Mouse (Mus musculus) heart, postnatal 4 days (tissue): Measurements from ENCODE around the gene Wdr83. TPM values are rescaled to one million over a fixed set of nuclear protein-coding genes. Genes with fewer than 3 reads are reported as not detected.

ENCODE experiments used
- DNase-seq: peaks from one replicate; pipeline ENCODE4 v3.0.0; 2021
- microRNA-seq, 2 experiments: library from miRNA; unstranded; fragments of <30 nt; microRNA quantifications; one replicate each; pipeline ENCODE4 v1.2.0; 2021 to 2022
- total RNA-seq, 2 experiments: library from RNA; stranded (reverse); gene quantifications; 2 replicates each; pipeline ENCODE4 v1.2.3; 2021

Gene Wdr83
- total RNA-seq, 2 experiments from 2014 or later = 22.7 to 28.9 TPM

- DNase-seq = peak; percentile 80
These were observed 46.3 kb downstream of the Wdr83 start for GRCm38 (mm10) chr8:85034764-85035163.

DNA sequence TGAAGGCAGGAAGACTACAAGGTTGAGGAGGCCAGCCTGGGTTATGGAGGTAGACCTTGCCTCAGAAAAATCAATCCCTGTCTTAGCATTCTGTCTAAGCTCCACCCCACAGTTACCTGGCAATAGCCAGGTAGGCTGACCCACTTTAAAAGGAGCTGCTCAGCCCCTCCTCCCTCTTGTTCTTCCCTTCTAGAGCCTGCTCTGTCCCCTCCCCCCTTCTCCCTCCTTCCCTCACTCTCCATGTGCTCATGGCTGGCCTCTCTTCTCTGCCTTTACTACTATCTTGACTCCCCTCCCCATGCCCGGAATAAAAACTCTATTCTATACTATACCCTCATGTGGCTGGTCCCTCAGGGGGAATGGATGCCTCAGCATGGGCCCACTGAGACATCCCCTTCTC, 47.2 kb downstream of the Wdr83 start:
- DNase-seq = no peak

- DNase-seq = no peak
These were observed 48.3 kb downstream of the Wdr83 start for GRCm38 (mm10) chr8:85032622-85033311.

- DNase-seq = no peak
These were observed 51.8 kb downstream of the Wdr83 start for GRCm38 (mm10) chr8:85029271-85029670.

DNA sequence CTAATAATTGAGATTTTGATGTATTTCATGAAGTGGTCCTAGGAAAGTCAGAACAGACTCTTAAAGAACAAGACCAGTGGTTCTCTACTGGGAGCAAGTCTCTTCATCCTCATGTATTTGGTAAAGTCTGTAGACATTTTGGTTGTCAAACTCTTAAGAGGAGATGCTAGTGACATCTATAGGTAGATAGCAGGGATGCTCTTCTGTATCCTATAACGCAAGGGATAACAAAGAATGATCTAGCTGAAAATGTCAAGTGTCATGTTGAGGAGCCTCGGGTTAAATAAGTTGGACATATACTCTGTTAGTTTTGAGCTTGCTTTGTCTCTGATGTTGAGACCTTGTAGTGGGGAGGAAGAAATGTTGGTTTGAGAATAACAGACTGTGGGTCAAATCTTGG, 53.2 kb downstream of the Wdr83 start:
- no peak for DNase-seq

DNA sequence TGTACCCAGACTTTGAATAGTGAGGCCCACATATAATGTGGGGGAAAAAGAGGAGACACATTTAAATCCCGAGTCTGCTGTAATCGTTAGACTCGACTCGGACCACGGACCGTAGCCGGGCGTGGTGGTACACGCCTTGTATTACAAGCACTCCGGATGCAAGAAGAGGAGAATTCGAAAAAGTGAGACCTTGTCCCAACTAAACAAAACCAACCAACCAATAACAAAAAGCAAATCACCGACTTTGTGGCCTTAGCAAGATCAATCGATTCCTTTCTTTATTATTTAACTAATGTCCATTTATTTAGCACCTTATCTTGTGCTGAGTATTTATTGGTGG, 53.6 kb downstream of the Wdr83 start:
- DNase-seq = no peak

GRCm38 (mm10) chr8:85026670-85027515, 54.2 kb downstream of the Wdr83 start, which contains the start of gene Trir:
Gene Trir, plus strand, starts transcription at chr8:85026823.
- DNase-seq = peak; percentile 98

DNA sequence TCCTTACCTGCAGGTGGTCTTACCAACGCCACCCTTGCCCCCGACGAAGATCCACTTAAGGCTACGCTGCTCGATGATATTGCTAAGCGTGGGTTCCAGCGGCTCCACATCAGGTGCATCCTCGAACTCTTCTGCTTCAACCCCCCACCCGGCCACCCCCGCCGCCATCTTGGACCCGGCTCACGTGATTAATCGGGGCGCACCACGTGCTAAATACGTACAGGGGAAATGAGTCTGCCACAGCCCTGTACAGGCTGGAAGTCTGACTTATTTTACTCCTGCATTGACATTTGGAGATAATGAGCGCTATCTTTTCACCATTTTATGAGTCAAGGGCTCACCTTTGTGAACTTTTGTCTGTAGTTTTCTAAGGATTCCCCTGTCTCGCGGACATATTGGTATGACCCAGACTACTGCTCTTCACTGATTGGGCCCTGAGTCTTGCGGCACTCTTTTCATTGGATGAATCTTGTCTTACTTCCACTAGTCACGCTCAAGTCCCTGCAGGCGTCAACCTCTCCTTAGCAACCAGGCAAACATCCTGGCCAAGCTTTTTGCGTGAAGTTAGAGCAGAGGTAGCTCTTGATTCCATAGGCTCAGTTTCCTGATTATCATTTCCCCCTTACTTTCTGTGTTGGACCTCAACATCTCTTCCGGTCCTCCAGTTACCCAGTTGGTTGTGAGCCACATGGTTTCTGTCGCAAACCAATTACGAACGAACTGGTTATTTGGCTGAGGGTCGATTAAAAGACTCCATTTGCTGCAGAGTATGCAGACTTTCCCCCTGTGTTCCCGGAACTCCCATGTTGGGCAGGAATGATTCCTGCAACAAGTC, 55.8 kb downstream of the Wdr83 start, which contains the start of gene Asna1:
TSS of gene Asna1 (minus strand) at position 184 of the 835 bp plus-strand sequence.
- peak; percentile 85 for DNase-seq

Small RNA genes within 50 kb of the gene (microRNA-seq; reads per million reads assigned to microRNA genes)
- 0 reads per million in 2 experiments for gene Gm23388
- 2.8 to 2.9 reads per million in 2 experiments for gene Mir7070

Other genes with a start within 250 kb of the Wdr83 start
- gene Gadd45gip1, start 249.8 kb downstream of the Wdr83 start, total RNA-seq = 10 to 100 TPM; 24.2 to 26.2 TPM
- 10 to 100 TPM; 90.9 to 91.8 TPM for gene Rad23a, start 240.6 kb downstream of the Wdr83 start, total RNA-seq
- gene Calr, start 234.4 kb downstream of the Wdr83 start, total RNA-seq = 100 to 1,000 TPM; 320 to 358 TPM
- 10 to 100 TPM; 36.3 to 37.0 TPM for gene Farsa, start 224.3 kb downstream of the Wdr83 start, total RNA-seq
- gene Syce2, start 209.2 kb downstream of the Wdr83 start, total RNA-seq = 10 to 100 TPM; 10.5 to 12.7 TPM
- gene Gcdh, start 187.4 kb downstream of the Wdr83 start, total RNA-seq = 10 to 100 TPM; 29.7 to 33.0 TPM
- under 1 TPM in 1 of 2 experiments, not detected in 1; 0.23 TPM for gene Klf1, start 179.4 kb downstream of the Wdr83 start, total RNA-seq
- gene Dnase2a, start 172.7 kb downstream of the Wdr83 start, total RNA-seq = 1 to 10 TPM; 6.0 to 7.1 TPM
- gene Mast1, start 143.9 kb downstream of the Wdr83 start, total RNA-seq = under 1 TPM; 0.09 to 0.24 TPM
- gene Rtbdn, start 134.3 kb downstream of the Wdr83 start, total RNA-seq = not detected
- 1 to 10 TPM in 1 of 2 experiments, not detected in 1; 1.5 TPM for gene Gm49661, start 111.9 kb downstream of the Wdr83 start, total RNA-seq
- gene Prdx2, start 111.7 kb downstream of the Wdr83 start, total RNA-seq = 100 to 1,000 TPM; 678 to 716 TPM
- 10 to 100 TPM; 61.8 to 69.1 TPM for gene Rnaseh2a, start 111.5 kb downstream of the Wdr83 start, total RNA-seq
- gene Junb, start 102.6 kb downstream of the Wdr83 start, total RNA-seq = 10 to 100 TPM; 12.3 to 12.4 TPM
- 1 to 10 TPM; 2.2 to 2.6 TPM for gene Hook2, start 90.7 kb downstream of the Wdr83 start, total RNA-seq
- not detected for gene Best2, start 66.8 kb downstream of the Wdr83 start, total RNA-seq
- 10 to 100 TPM; 82.3 to 85.2 TPM for gene Asna1, start 56.0 kb downstream of the Wdr83 start, total RNA-seq
- 100 to 1,000 TPM; 132 to 133 TPM for gene Trir, start 54.5 kb downstream of the Wdr83 start, total RNA-seq
- gene Tnpo2, start 44.4 kb downstream of the Wdr83 start, total RNA-seq = 10 to 100 TPM; 36.4 to 41.0 TPM
- gene Fbxw9, start 21.3 kb downstream of the Wdr83 start, total RNA-seq = 10 to 100 TPM; 14.1 to 15.1 TPM
- not detected for gene Gm5741, start 13.3 kb downstream of the Wdr83 start, total RNA-seq
- 10 to 100 TPM; 40.0 to 40.5 TPM for gene Dhps, start 9.5 kb downstream of the Wdr83 start, total RNA-seq
- 10 to 100 TPM; 52.4 to 61.0 TPM for gene Wdr83os, start 566 bp downstream of the Wdr83 start, total RNA-seq
- gene Man2b1, start 2.0 kb upstream of the Wdr83 start, total RNA-seq = 10 to 100 TPM; 26.5 to 29.9 TPM
- gene Zfp791, start 41.8 kb upstream of the Wdr83 start, total RNA-seq = 1 to 10 TPM; 1.5 to 2.0 TPM
- not detected for gene Cks1brt, start 70.6 kb upstream of the Wdr83 start, total RNA-seq
- not detected for gene Olfr371, start 144.7 kb upstream of the Wdr83 start, total RNA-seq
- gene Orc6, start 218.3 kb upstream of the Wdr83 start, total RNA-seq = 10 to 100 TPM; 27.7 to 30.3 TPM
- gene Vps35, start 218.5 kb upstream of the Wdr83 start, total RNA-seq = 10 to 100 TPM; 74.5 to 78.3 TPM